Mouse (Mus musculus): Measurements from ENCODE around the gene Nrap. TPM values are rescaled to one million over a fixed set of nuclear protein-coding genes. Genes with fewer than 3 reads are reported as not detected.
A peak's percentile ranks its signal among the peaks of the same experiment; 100 is the strongest.
"Not testable (repeated sequence)": the region's sequence is repeated elsewhere in the genome, so short reads cannot be mapped to it uniquely, and the experiment has no call there.

The Nrap gene
- under 1 TPM; 0.18 to 0.30 TPM for total RNA-seq (2021)
- long read RNA-seq, partial matches to known transcripts: 0 of 1 reads
- long read RNA-seq, other reads (novel, unspliced or antisense): 1 of 1 reads

DNA sequence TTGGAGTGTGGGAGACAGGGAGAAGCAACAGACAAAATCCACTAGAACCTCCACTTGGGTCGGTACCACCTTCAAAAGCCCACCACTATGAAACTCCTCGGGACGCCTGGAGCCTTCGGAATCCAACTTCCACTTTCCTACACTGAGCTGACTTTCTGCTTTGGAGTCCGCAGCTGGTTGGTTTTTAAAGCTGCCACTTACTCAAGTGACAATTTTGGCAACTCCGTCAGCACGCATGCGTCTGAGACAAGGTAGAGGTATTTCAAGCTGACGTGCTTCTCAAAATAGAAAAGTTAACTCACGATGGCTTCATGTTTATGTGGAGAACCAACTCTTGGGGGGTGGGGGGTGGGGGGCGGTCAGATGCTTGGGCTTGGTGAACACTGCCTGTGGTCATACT, at the start of gene Nrap:
Gene Nrap, minus strand, starts transcription at position 159 of the 400 bp plus-strand sequence.
- DNase-seq (ENCODE audit: low spot score in 2 of 2): no peak

DNA sequence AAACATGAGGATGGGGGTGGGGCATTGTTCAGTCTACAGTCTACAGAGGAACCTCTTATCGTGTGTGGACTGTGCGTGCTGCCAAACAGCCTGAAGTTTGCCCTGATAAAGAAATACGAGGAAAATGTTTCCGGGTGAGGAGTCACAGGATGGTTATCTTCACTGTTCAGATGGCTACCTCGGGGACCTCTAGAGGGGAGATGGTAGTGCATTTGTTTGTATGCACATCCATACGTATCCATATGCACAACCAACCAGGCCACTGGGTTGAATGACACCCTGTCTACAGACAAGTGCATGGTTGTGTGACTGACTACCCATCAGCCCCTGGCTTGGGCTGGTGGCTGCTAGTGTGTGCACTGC, 49.2 kb upstream of the Nrap start:
- no peak for DNase-seq (ENCODE audit: low spot score in 2 of 2)

DNA sequence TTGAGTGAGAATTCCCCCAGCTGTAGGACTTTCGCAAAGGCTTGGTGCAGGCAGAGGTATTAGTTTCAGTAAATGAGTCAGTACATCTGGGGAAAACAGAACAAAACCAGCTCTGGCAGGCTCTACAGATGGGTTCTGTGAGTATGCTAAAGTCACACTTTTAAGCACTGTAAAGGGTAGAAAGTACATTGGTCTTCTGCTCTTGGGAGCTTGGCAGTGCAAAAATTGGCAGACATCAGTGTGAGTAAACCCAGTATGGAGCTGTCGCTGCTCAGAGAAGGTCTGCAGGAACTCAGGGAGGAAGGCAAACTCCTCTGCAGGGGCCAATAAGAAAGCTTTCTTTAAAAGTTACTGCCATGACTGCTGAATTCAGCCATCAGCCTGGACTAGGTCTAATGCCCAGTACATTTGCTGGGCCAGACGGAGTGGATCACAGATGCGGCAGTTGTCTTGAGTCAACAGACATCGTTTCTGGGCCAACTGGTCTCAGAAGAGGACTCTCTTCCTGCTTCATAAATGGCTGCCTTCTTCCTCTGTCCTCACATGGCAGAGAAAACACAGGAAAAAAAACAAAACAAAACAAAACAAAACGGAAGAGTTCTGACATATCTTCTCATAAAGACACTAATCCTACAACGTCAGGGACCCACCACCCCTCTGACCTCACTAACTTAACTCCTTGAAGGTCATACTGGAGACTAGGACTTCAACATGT, 48.7 kb upstream of the Nrap start:
- no peak for DNase-seq (ENCODE audit: low spot score in 2 of 2)

DNA sequence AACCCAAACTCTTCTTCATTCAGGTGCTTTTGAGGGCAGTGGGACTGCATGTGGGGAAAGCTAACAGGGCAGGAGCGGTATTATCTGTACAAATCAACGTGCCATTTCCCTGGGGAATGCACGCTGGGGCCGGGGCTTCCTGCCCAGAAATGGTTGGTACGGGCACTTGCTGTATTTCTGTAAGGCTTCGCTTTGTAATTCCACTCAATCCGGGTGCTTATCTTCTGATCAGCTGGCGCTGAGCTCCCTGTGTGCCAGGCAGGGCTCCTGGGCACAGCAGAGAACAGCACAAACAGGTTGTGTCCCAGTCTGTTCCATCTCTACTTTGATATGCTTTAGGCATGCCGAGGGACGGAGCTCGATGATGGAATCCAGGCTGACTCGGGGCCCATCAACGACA, 46.5 kb upstream of the Nrap start:
- DNase-seq (ENCODE audit: low spot score in 2 of 2): peak; percentile 55 to 69

DNA sequence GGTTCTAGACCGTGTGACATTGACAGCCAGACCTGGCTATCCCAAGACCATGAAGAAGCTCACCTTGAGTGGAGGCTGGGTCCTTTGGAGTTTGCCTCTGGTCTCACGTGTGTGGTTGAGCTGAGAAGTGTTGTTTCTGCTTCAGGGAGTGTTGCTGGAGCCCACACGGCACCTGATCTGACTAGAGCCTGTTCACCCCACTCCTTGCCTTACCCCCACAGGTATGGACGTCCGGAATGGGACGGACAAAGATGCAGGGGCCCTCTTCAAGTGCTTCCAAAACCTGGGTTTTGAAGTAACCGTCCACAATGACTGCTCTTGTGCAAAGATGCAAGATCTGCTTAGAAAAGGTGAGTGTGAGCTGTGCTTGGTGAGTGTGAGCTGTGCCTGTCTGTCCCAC, 43.7 kb upstream of the Nrap start:
- no peak for DNase-seq (ENCODE audit: low spot score in 2 of 2)

DNA sequence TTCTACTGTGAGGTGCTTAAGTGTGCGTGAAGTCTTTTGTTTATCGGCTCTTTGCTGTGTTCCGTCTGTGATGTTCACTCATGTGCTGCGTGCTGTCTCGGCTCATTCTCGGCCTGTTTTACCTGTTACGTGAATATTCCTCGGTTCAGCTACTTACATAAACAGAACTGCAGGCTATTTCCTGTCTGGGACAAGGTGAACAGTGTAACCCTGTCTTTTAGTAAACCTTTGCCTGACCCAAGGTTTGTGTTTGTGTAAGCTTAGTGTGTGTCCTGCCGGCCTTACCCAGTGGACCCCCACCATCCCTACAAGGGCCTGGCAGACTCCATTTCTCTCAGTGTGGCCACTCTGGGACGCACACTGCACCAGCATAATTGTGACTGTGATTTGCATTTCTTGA, 42.9 kb upstream of the Nrap start:
- DNase-seq (ENCODE audit: low spot score in 2 of 2): no peak

DNA sequence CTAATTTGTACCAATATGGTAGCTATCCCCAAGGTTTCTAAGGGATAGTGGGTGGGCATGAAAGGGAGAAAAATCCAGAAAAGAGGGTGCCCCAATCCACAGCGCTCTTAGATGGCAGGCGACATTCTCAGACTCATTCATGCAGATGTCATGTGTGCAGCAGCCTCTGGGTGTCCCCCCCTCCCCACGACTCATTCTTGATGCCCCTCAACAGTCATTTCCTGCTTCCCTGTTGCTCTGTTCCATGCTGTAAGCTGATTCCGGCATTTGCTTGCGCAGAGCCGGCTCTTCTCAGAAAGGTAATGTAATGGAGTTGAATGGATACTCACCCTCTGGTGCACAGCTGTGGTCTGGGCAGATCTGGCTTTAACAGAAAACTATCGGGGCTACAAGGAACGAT, 40.5 kb upstream of the Nrap start:
- DNase-seq (ENCODE audit: low spot score in 2 of 2): no peak

DNA sequence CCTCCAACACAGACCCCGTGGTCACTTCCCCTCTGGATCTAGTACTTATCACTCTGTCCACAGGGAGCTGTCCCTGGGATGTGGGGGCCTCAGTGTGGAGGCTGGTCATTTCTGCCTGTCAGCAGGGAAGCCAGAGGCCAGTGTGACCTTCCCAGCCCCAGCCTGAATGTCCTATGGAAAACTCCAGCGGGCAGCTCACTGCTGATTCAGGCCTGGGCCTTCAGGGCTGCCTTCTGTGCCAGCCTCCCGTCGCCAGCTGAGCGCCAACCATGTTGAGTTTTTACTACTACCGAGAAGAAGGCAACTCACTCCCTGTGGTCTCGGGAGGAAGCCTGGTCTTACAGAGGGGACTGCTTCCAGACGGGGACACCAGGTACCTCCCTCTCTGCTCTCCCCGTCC, 35.7 kb upstream of the Nrap start:
- no peak for DNase-seq (ENCODE audit: low spot score in 2 of 2)

DNA sequence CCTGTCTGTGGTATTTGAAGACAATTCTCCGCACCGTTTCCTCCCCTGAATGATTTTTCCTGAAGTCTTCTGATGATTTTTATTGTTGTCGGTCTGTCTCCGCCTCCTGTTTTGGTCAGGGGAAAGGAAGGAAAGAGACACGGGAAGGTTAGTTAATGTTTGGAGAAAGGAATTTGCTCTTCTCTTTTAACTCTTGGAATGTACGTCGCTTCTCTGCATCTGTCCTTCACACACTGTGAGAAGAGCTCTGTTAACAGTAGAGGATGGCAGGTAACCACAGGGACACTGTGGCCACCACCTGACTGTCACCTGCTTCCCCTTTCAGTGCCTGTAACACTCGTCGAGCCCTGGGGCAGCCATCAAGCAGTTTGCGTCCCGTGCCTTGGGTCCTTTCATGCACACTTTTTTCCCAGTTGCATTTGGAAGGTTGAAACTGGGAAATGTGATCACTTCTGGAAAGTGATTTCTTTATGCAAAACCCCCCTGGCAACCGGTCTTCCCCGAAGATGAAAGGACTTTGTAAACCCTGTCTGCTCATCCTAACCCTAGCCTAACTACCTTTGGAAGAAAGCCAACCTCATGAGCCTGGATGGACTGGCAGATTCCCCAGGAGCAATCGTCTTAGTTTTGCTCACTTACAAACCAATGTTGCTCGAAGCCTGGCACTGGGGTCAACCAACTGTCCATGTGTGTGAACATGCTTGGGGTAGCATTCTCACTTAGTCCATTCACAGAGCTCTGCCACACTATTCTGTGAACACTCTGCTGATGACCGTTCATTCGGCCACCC, 35.0 kb upstream of the Nrap start:
- no peak for DNase-seq (ENCODE audit: low spot score in 2 of 2)

DNA sequence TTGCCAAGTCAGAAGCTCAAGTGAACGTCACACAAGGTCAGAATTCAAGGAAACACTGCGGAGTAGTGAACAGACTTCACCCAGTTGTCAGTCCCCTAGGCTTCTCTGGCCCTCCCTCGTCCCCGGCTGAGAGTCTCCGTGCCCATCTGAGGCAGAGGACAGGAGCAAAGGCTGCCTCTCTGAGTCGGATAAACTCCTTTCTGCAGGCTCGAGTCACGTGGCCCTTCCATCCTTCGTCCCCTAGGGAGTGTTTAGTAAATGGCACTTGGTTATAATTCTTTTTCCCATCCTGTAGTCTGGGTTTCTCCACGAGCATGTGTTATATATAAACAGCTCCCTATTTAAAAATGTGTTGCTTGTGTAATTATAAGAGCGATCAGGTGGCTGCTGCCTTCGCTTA, 33.5 kb upstream of the Nrap start:
- DNase-seq (ENCODE audit: low spot score in 2 of 2): no peak

DNA sequence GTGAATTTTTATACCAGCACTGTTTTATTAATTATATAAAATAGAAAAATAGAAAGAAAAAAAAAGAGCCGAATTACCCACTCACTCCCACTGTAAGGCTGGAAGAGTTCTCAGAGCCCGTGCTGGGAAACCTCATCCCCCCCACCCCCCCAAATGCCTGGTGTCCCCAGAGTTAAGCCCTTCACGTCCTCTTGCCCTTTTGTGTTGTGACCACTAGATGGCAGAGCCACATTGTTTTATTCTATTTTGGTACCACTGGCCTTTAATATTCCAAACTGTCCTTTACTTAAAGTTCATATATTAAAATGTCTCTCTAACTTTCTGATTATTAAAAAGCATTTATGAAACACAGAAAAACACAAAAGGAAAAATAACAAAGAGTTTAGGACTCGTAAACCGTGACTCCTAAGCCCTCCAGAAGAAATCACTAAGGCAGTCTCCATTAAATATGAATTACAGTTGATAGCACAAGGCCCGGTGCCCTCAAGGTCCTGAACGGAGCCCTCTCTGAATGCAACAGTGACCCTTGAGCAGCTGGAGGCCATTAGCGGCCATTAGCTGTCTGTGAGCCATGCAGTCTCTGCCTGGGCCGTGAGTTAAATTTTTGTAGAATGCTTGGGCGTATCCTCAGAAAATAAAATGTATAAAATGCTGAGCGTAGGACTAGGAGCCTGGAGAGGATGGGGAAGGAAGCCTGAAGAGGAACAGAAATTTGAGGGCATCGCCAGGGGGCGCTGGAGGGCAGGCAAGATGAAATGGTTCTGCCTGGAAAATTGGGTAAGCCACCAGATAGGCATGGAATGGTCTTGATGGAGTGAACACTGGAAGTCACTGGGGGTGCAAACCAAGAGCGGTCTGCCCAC, 32.9 kb upstream of the Nrap start:
- DNase-seq (ENCODE audit: low spot score in 2 of 2): peak; percentile 95 to 96

DNA sequence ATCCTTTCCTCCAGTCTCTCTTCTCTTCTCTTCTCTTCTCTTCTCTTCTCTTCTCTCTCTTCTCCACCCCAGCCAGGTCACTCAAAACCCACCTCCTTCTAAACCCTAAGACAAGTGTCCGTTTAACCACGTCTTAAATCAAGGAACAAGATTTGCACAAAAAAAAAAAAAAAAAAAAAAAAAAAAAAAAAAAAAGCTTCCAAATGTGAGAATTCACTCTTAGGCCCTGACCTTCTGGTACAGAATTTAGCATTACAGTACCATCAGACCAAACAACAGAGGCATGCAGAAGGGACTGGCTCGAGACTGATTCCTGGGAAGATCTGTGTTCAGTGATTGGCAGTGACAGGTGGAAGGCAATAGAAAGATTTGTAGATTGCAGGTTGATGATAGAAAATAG, 30.5 kb upstream of the Nrap start:
- DNase-seq (ENCODE audit: low spot score in 2 of 2): no peak

DNA sequence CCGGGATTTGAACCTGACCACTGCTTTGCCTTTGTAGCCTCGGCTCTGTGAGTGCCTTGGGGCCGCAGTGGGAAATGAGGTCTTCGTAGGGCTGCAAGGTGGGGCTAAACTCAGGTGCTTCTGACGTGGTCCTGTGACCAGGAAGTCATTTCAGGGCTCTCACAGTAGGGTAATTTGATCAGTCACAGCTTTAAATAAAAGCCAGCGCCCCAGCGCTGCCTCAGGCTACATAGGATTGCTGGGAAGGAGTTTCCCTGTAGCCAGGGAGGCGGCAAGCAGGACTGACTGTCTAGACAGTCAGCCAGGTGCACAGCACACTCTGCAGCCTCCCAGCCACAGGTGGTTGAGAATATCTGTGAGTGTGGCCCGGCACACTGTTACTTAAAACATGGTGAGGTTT, 29.6 kb upstream of the Nrap start:
- no peak for DNase-seq (ENCODE audit: low spot score in 2 of 2)

DNA sequence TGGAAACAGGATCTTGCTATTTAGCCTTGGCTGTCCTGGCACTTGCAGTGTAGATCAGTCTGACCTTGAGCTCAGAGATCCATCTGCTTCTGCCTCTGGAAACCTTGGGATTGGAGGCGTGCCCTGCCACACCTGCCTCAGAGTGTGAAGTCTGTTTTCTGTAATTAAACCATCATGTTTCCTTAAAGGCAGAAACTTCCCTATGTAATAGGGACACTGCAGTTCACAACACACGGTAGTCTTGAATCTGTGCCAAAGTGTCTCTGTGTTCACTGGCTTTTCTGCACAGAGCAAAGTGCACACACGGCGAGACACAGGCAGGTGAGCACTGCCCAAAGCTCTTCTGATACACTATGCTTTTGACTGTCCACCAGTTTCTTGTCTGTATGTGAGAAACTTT, 28.6 kb upstream of the Nrap start:
- DNase-seq (ENCODE audit: low spot score in 2 of 2): no peak

DNA sequence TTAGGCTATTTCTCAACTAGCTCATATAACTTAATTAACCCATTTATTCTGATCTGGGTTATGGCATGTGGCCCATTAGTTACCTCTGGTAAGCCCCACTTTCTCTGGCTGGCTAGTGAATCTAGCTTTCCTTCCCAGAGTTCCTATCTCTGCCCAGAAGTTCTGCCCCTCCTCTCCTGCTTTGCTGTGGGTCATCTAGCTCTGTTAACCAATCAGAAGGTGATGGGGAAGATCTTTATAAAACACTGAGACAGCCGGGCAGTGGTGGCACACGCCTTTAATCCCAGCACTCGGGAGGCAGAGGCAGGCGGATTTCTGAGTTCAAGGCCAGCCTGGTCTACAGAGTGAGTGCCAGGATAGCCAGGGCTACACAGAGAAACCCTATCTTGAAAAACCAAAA, 20.0 kb upstream of the Nrap start:
- not testable (repeated sequence) for DNase-seq (ENCODE audit: low spot score in 2 of 2)

DNA sequence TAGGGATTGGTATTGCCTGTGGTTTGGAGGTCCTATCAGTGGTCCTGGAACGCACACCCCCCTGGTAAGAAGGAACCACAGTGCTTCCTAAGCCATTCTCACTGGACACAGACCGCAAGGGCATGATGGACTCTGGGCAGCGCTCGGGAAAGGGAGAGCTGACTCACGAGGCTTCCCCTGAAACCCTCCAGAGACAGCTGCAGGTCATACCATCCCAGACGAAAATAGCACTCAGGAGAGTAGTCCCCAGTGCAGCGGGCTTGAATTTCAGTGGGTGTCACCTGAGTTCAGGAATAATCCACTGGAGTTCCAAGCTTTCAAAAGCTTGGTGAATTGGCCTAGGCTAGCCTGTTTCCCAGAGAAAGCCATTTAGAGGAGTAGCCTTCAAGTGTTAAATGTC, 16.7 kb upstream of the Nrap start:
- DNase-seq (ENCODE audit: low spot score in 2 of 2): no peak

DNA sequence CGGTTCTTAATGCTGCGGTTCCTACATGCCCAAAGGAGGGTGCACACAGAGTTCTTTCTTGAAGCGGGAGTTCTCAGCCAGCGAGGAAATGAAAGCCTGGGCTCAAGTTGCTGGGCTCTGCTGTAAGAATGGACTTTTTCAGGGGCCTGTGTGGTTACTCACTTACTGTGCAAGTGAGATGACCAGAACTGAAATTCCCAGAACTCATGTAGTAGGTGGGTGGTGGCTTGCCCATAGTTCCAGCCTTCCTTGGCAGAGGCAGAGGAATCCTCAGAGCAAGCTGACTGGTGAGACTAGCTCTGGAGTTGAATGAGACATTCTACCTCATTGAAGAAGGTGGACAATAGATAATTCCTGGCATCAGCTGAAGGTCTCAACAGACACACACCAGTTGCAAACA, 16.0 kb upstream of the Nrap start:
- DNase-seq (ENCODE audit: low spot score in 2 of 2): no peak

DNA sequence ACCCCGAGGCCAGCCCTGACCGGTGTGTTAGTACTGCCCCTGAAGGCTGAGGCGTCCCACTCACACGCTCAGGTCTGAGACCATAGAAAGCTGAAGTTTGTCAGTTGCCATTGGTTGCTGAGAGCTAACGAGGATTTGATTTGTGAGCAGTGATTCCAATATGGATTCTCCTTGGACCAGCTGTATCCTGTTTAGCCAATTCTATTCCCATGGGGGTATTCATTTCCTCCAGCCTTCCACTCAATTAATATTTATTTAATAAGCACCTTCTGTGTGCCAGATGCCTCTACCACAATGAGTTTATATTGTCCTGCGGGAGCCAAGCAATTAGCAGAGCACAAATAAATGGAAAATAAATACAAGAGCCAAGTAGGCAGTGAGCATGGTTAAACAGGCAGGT, 12.0 kb upstream of the Nrap start:
- no peak for DNase-seq (ENCODE audit: low spot score in 2 of 2)

DNA sequence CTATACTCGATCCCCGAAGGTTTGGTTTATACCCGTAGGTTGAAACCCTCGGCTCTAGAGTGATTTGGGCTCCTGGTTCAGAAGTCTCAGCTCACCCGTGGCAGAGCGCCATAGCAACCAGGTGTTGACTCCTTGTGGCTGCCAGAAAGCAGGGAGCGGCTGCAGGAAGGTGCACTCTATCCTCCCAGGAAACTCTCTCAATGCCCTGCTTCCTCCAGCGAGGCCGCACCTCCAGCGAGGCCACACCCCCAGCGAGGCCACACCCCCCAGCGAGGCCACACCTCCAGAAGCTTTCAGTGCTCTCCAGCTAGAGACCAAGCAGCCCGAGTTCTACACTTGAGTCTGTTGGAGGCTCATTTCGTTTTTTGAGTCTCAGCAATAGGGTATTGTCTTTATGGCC, 10.4 kb upstream of the Nrap start:
- DNase-seq (ENCODE audit: low spot score in 2 of 2): peak; percentile 39 to 45

DNA sequence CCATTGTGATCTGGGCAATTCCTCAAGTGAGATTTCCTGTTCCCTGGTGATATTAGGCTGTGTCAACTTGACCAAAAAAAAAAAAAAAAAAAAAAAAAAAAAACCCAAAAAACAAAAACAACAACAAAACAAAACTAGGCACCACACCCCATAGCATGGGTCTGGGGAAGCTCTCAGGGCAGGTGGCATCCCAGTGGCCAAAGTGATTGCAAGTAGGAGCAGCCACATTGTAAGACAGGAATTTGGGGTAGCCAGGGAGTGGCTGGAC, 8.6 kb upstream of the Nrap start:
- no peak for DNase-seq (ENCODE audit: low spot score in 2 of 2)

DNA sequence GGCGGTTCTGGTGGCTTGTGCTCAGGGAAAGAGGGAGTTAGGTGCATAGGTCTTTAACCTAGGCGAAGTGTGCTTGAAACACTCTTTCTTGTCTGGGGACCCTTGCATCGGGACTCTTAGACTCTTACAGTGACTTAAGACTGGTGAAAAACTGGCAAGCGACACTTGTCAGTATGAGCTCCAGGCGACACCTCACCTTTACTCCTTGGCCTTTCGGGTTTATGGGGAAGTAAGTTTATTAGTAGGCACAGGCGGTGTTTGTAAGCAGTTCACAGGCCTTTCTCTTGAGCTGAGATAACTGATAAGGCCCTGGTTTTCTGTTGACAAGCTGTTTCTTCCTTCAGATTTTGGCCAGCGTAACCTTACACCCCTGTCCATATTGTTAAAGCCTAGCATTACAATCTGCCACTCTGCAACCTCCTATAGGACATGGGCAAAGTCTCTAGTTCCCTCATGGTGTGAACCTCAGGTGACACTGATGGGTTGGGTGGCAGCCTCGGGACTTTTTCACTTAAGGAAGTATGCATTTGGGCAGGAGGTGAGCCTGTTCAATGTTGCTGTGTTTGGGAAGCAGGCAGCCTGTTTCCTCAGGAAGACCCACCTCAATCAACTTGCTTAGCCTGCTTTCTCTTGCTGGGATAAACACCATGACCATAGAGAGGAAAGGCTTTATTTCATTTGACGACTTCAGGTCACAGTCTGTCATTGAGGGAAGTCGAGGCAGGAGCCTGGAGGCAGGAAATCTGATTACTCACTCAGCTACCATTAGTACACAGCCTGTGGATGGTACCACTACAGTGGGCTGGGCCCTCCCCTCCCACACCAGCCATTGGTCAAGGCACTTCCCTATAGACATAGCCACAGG, 8.1 kb upstream of the Nrap start:
- DNase-seq (ENCODE audit: low spot score in 2 of 2): no peak

All from layer of hippocampus, postnatal 10 days (tissue).